Mouse (Mus musculus): Measurements from ENCODE around the gene Dhx57.

GRCm38 (mm10) chr17:80298844-80299243 is 8.6 kb upstream of the Dhx57 start:
- TF ChIP-seq POLR2A (IDR thresholded peaks at IDR 0.05; ENCODE audit: control insufficient read depth, extremely low read depth, insufficient read depth, low read length, poor library complexity) (no peak), CTCF (IDR thresholded peaks at IDR 0.05; ENCODE audit: borderline replicate concordance, control insufficient read depth, extremely low read depth, insufficient read depth, low read length, poor library complexity) (no peak)
